Mouse (Mus musculus) yolk sac, embryonic 10.5 days (tissue): ENCODE data around the gene Zfp280b.
"Not testable (repeated sequence)": the region's sequence is repeated elsewhere in the genome, so short reads cannot be mapped to it uniquely, and the experiment has no call there.

Experiments
- DNase-seq: peaks from one replicate; pipeline ENCODE4 v3.0.0-alpha.2; 2017; ENCODE audit warnings: low spot score

Zfp280b gene

DNA sequence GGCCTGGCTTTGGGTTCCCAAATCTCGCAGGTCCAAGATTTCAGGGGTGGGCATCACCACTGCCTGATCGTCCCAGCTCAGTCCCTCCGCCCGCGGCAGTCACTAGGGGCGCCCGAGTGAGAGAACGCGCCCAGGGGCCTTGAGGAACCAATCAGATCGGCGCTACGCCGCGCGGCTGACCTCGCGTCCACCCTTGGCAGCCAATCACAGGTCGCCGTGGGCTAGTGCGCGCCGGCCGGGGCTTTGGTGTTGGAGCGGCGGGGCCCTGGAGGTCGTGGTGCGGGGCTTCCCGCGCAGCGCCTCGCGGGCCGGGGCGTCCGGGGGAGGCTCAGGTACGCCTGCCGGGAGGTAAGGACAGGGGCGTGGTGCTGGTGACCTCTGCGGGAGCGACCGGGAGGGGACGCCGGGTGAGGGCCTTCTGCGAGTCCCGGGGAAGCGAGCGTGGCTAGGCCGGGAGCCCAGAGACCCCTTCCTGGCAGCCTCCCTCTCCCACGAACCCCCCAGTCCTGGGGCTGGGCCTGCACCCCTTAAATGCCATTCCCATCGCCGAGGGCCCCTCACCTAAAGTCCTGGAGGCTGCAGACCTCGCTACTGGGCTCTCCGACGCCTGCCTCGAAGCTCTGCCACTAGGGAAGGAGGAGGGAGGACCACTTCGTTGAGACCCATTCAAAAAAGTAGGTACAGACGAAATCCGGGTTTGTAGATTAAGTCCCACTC, at the start of gene Zfp280b:
TSS of gene Zfp280b (plus strand) at position 249 of the 717 bp plus-strand sequence.
- peak; percentile 97 for DNase-seq

DNA sequence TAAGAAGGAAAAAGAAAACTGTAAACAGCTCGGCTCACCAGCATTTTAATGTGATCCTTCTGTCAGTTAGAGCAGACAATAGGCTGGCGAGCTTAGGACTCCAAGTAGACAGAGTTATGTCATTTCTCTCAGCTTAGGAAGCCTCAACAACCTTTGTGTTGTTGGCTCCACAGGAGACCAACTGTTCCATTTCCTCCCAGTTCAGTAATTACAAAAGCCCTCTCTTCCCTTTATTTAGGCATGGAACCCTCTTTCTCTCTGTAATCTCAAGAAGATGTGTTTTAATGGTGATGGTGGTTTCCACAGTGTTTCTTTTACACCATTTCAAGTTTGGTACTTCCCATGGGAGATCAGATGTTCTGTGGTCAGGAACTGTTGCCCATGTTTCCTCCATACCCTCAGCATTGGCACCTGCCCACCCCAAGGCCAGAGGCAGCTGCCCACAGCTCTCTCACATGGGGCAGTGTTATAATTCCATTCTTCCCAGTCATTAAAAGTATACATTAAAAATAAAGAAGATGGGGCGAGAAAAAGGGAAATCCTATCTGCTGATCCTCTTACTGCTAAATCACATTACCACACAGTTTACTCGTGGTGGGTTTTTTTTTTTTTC, 41.9 kb upstream of the Zfp280b start:
- no peak for DNase-seq

GRCm38 (mm10) chr10:75993616-75994240, 38.7 kb upstream of the Zfp280b start:
- no peak for DNase-seq

GRCm38 (mm10) chr10:75994531-75995210, 37.8 kb upstream of the Zfp280b start:
- not testable (repeated sequence) for DNase-seq

DNA sequence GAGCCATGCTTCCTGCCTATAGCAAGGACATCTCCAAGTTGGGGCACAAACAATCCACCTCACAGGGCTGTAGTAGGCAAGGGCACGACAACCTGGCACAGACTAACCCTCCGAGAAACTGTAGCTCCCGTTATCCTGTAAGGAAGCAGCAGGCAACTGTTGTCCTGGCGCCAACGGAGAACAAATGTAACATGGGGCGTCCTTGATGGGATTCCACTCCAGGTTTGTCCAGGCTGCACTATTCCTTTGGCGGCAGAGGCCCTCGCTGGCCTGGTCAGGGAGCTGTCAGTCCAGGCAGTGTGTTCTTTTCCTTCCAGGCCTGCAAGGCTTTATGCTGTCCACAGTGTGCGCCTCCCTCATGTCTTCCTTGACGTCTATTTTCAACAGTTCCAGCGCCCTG, 37.0 kb upstream of the Zfp280b start:
- DNase-seq = no peak

DNA sequence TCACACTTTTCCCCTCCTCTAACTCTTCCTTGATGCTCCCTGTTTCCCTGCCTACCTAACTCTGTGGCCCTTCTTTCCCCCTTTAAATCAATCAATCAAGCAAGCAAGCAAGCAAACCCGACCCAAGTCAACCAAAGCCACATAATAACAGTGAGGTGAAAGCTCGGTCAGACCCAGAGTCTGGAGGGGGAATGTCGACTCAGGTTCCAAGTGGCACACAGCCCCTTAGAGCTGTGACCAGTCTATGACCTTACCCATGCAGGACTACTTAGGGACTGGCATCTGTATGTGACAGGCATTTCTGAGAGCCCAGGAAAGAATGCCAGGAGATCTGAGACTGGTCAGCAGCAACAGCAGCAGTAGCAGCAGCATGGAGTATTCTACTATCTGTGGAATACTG, 36.1 kb upstream of the Zfp280b start:
- no peak for DNase-seq

DNA sequence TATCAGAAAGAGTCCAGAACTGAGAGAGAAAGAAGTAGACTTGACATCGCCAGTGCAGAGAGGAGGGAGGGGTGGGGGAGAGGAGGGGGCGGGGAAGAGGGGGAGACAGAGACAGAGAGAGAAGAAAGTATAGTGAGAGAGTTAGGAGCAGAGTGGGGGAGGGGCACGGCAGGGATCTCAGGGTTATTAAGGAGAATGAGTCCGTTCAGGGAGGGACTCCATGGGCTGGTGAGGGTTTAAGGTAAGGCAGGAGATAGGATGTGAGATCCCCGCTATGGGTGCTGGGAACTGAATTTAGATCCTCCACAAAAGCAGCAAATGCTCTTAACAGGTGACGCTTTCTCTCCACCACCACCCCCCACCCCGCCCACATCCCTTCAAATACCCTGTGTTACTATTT, 31.3 kb upstream of the Zfp280b start:
- no peak for DNase-seq

DNA sequence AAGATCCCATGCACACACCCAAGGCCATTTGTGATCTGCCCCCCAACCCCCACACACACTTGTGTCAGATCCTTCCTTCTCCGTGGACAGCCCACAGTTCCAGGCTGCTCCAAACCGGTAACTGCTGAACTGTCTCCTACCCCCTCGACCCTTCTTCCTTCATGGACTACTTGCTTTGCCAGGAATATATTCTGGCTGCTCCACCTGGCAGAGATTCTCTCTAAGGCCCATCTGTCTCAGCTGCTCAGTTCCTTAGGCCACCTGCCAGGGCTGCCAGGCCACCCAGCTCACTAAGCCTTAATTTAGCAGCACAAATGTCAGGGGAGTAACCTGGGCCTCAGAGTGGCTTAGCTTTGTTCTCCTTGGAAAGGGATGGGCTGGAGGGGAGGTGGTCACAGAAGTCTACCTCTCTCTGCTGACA, 30.3 kb upstream of the Zfp280b start:
- DNase-seq = no peak

DNA sequence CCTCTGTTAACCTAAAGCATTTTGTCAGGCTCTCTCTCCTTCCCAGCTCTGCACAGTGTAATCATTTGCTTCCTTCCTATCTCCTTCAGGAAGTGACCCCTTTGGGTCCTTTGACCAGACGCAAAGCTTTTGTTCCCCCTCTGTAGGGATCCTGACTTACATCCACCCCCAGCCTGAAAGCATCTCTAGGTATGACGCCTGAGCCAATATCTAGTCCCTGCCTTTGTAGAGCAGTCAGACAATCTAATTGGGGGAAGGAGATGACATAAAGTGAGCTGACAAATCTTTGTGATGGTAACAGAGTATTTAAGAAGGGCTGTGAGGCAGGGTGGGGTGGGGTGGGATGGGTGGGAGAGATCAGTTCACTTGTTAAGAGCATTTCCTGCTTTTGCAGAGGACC, 29.8 kb upstream of the Zfp280b start:
- no peak for DNase-seq

GRCm38 (mm10) chr10:76003221-76003620, 29.2 kb upstream of the Zfp280b start:
- DNase-seq = no peak

GRCm38 (mm10) chr10:76006385-76006784, 26.1 kb upstream of the Zfp280b start:
- DNase-seq = no peak

- DNase-seq = no peak
These were observed 22.6 kb upstream of the Zfp280b start for GRCm38 (mm10) chr10:76009812-76010211.

- DNase-seq = no peak
These were observed 19.5 kb upstream of the Zfp280b start for GRCm38 (mm10) chr10:76012922-76013321.

- DNase-seq = no peak
These were observed 15.6 kb upstream of the Zfp280b start for GRCm38 (mm10) chr10:76016886-76017285.

DNA sequence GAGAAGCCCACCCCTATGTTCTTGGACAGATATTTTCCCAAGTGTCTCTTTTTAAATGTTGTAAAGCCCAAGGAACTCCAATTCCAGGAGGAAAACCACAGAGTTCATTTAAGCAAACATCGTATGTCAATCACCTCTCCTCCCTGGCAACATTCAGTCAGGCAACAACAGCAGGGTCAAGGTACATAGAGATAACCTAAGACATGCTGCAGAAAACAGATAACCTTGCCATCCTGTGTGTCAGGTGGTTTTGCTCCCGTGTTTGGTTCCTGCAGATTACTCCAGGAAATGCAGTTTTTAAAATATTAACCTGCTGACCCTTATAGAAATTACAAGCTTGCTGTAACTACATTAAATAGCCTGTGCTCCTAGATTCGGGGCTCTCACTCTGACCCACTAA, 10.7 kb upstream of the Zfp280b start:
- DNase-seq = peak; percentile 80

DNA sequence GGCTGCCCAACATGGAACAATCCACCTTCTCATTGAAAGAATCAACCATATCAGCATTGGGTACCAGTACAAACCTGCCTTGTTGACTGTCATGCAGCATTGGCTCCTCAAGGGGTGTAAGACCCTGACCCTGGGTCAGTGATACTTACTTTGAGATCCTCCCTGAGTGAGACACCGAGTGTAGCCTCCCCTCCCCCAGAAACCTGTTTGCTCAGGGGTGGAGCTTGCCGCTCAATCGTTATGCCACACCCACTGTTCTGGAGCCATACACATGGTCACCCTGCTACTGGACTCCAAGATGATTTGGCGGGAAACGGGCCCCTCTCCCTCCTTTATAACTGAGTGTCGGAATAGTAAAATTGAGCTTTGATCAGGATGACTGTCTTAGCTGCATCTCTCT, 8.5 kb upstream of the Zfp280b start:
- DNase-seq = no peak

DNA sequence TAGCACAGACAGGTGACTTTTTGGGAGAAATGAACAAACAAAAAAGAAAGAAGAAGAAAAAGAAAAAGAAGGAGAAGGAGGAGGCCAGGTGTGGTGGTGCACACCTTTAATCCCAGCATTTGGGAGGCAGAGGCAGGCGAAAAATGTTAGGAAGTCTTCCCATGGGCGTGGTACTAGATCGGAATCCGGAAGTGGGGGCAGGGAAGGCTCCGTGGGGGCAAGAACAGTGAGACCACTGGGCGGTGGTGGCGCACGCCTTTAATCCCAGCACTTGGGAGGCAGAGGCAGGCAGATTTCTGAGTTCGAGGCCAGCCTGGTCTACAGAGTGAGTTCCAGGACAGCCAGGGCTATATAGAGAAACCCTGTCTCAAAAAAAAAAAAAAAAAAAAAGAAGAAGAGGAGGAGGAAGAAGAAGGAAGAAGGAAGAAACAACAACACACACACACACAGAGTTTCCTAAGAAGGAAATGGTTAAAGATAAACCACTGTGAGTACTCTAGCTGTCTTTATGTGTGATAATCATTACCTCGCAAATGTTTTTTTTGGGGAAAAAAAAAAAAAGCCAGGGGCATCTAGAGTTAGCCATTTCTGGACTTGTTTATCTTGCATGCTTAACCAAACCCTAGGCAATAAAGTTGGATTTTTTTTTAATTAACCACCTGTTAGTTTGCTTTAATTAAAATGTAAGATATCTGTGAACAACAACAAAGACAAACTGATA, 6.8 kb upstream of the Zfp280b start:
- peak; percentile 59 for DNase-seq

- DNase-seq = no peak
These were observed 5.1 kb upstream of the Zfp280b start for GRCm38 (mm10) chr10:76027127-76028015.

DNA sequence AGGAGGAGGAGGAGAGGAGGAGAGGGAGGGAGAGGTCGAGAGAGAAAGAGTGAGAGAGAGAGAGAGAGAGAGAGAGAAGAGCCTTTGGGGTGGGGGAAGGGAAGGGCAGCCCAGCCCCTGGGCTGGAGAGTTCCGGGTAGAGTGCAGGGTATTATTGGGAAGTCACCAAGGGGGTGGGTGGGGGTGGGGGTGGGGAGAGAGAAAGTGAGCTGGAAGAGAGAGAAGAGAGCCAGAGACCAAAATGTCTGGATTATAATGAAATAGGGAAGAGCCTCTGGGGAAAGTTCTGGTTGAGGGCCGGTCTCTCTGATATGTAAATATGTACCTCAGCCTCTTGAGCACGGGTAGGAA, 4.5 kb upstream of the Zfp280b start:
- DNase-seq = peak; percentile 33

DNA sequence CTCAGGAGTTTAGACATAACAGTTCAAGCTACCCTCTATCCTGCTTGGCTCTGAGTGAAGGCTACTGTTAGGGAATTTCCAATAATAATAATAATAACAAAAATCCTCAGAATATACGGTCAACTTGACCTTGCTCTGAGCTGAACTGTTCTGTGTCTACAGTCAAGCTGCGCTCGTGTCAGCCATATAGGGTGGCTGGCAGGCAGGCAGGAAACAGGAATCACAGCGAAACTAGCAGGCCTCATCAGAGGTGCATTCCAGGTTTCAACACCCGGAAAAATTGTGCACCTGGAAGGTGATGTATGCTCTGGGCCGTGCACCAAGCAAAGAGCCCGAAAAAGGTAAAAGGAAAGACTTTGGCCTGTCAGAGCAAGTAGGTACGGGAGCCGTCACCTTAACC, 4.1 kb upstream of the Zfp280b start:
- DNase-seq = no peak

DNA sequence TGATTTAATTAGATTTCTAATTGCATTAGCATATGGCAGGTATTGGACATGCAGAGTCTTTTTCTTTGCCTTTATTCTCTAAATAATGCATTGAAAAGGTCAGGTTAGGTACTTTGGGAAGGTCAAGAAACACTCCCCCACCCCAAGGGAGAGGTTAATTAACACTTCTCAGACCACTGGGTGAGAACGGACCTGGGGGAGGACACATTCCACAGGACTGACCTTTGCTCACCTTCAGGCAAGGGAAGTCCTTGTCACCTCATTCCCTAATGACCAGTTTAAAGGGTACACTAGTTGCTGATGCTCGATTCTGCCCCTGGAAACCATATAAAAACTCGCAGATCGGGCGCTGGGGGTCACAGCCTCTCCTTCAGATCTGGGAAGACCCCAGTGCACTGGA, 3.2 kb upstream of the Zfp280b start:
- peak; percentile 75 for DNase-seq
